ENCODE assay signal across 8 mouse cellular contexts in genomic region chr10:127341891-127342639, GRCm38 (mm10). TPM values are rescaled to one million over a fixed set of nuclear protein-coding genes. Genes with fewer than 3 reads are reported as not detected.
DNase-seq lines count a peak whose midpoint lies in the region; TF ChIP-seq lines count a peak whose summit lies in the region.

TSS of gene Gli1 (minus strand) at chr10:127341974.

- H3K27ac ChIP-seq in cerebellum, adult 2 months (ENCODE audit: insufficient read depth, low read length), result no peak within 1 kb of the TSS
- peak within 1 kb of the TSS; percentile 90 for H3K27ac ChIP-seq in hindbrain, embryonic 10.5 days

- H3K9me3 ChIP-seq in hindbrain, embryonic 10.5 days, result no peaks in the 10 kb centered on the region

- peaks cover 3% of the 10 kb centered on the region; the same call in 1 of the 2 replicates for H3K36me3 ChIP-seq in hindbrain, embryonic 10.5 days

- DNase-seq in MN1 (ENCODE audit: low spot score), result peak; percentile 96
- peak; percentile 78 to 89 for DNase-seq in cerebellum, adult 2 months
- peak; percentile 90 for DNase-seq in forelimb bud, embryonic 11.5 days (ENCODE audit: low read depth, low spot score)
- DNase-seq in hindbrain, embryonic 10.5 days (ENCODE audit: low spot score), result peak; percentile 87
- DNase-seq in layer of hippocampus, postnatal 10 days (ENCODE audit: low spot score in 2 of 2), result peak; percentile 83 to 84
- DNase-seq in lung, postnatal 25 days (ENCODE audit: low spot score), result peak; percentile 87
- peak; percentile 94 for DNase-seq in retina, postnatal 1 day
- peak; percentile 74 to 83 for DNase-seq in urinary bladder, adult 18-20 months (ENCODE audit: low spot score in 2 of 2)

- H3K4me1 ChIP-seq in cerebellum, adult 2 months (ENCODE audit: control insufficient read depth, insufficient read depth, low read length), result no peaks in the 10 kb centered on the region
- peaks cover 41% of the 10 kb centered on the region for H3K4me1 ChIP-seq in hindbrain, embryonic 10.5 days (replicated peaks)

- no peaks in the 10 kb centered on the region; the same call in 1 of the 2 replicates for H3K27me3 ChIP-seq in cerebellum, adult 2 months (ENCODE audit: control insufficient read depth, insufficient read depth, low read length)
- peaks cover 35% of the 10 kb centered on the region for H3K27me3 ChIP-seq in hindbrain, embryonic 10.5 days (ENCODE audit: insufficient read depth, poor library complexity, severe bottlenecking)

- H3K4me3 ChIP-seq in cerebellum, adult 2 months (replicated peaks; ENCODE audit: insufficient read depth, low read depth, low read length), result peak within 1 kb of the TSS; percentile 39
- peak within 1 kb of the TSS; percentile 60 for H3K4me3 ChIP-seq in hindbrain, embryonic 10.5 days

- under 1% methylated on average over 29 of the region's 29 CpGs for WGBS in cerebellum, adult 2 months
- under 1% methylated on average over 29 of the region's 29 CpGs for WGBS in hindbrain, embryonic 10.5 days

- peak; percentile 86 for TF ChIP-seq CTCF in cerebellum, adult 2 months (IDR thresholded peaks at IDR 0.05; ENCODE audit: borderline replicate concordance, insufficient read depth, low read depth, low read length)

- no peak for TF ChIP-seq POLR2A in cerebellum, adult 2 months (IDR thresholded peaks at IDR 0.05; ENCODE audit: borderline replicate concordance, insufficient read depth, low read length)

RNA-seq across cellular contexts. Expression of gene Gli1, which starts in this region (rescaled TPM):
- 10.6 and 12.5 TPM in 2 replicates for polyA plus RNA-seq in cerebellum, adult 2 months (2012; rRNA removed)
- 7.1 and 7.3 TPM in 2 replicates for polyA plus RNA-seq in hindbrain, embryonic 10.5 days (2016; fragmentation: Nextera tagmentation; extraction: Ambion mirVana)
- 1 to 10 TPM; 1.7 to 3.1 TPM for total RNA-seq in layer of hippocampus, postnatal 10 days (2021)
